Mouse (Mus musculus): ENCODE measurements around the gene Susd6.
"Not testable (repeated sequence)": the region's sequence is repeated elsewhere in the genome, so short reads cannot be mapped to it uniquely, and the experiment has no call there.

Gene Susd6

GRCm38 (mm10) chr12:80813456-80813855 is 23.1 kb downstream of the Susd6 start:
- no peak for DNase-seq (ENCODE audit: low read depth, low spot score)

- no peak for DNase-seq (ENCODE audit: low read depth, low spot score)
Observed at GRCm38 (mm10) chr12:80813872-80814271, 23.6 kb downstream of the Susd6 start.

GRCm38 (mm10) chr12:80814529-80814928 is 24.2 kb downstream of the Susd6 start:
- DNase-seq (ENCODE audit: low read depth, low spot score), result no peak

GRCm38 (mm10) chr12:80815298-80815697 is 25.0 kb downstream of the Susd6 start:
- no peak for DNase-seq (ENCODE audit: low read depth, low spot score)

- no peak for DNase-seq (ENCODE audit: low read depth, low spot score)
Observed at GRCm38 (mm10) chr12:80815893-80816292, 25.6 kb downstream of the Susd6 start.

GRCm38 (mm10) chr12:80816380-80817086 is 26.2 kb downstream of the Susd6 start:
- DNase-seq (ENCODE audit: low read depth, low spot score), result no peak

GRCm38 (mm10) chr12:80817697-80818235 is 27.5 kb downstream of the Susd6 start:
- DNase-seq (ENCODE audit: low read depth, low spot score), result no peak

- DNase-seq (ENCODE audit: low read depth, low spot score), result not testable (repeated sequence)
Observed at GRCm38 (mm10) chr12:80819020-80819419, 28.7 kb downstream of the Susd6 start.

- DNase-seq (ENCODE audit: low read depth, low spot score), result no peak
Observed at GRCm38 (mm10) chr12:80821312-80822007, 31.1 kb downstream of the Susd6 start.

GRCm38 (mm10) chr12:80822533-80822932 is 32.2 kb downstream of the Susd6 start:
- no peak for DNase-seq (ENCODE audit: low read depth, low spot score)

- no peak for DNase-seq (ENCODE audit: low read depth, low spot score)
Observed at GRCm38 (mm10) chr12:80824202-80824601, 33.9 kb downstream of the Susd6 start.

- DNase-seq (ENCODE audit: low read depth, low spot score), result no peak
Observed at GRCm38 (mm10) chr12:80826423-80826822, 36.1 kb downstream of the Susd6 start.

GRCm38 (mm10) chr12:80827464-80828015 is 37.2 kb downstream of the Susd6 start:
- no peak for DNase-seq (ENCODE audit: low read depth, low spot score)

GRCm38 (mm10) chr12:80828020-80828419 is 37.7 kb downstream of the Susd6 start:
- no peak for DNase-seq (ENCODE audit: low read depth, low spot score)

- no peak for DNase-seq (ENCODE audit: low read depth, low spot score)
Observed at GRCm38 (mm10) chr12:80828951-80829350, 38.6 kb downstream of the Susd6 start.

- DNase-seq (ENCODE audit: low read depth, low spot score), result no peak
Observed at GRCm38 (mm10) chr12:80830211-80830610, 39.9 kb downstream of the Susd6 start.

- no peak for DNase-seq (ENCODE audit: low read depth, low spot score)
Observed at GRCm38 (mm10) chr12:80830820-80831219, 40.5 kb downstream of the Susd6 start.

GRCm38 (mm10) chr12:80832313-80832712 is 42.0 kb downstream of the Susd6 start:
- no peak for DNase-seq (ENCODE audit: low read depth, low spot score)

GRCm38 (mm10) chr12:80833541-80833940 is 43.2 kb downstream of the Susd6 start:
- DNase-seq (ENCODE audit: low read depth, low spot score), result no peak

GRCm38 (mm10) chr12:80834156-80834900 is 44.0 kb downstream of the Susd6 start:
- no peak for DNase-seq (ENCODE audit: low read depth, low spot score)

GRCm38 (mm10) chr12:80834901-80835570 is 44.7 kb downstream of the Susd6 start:
- DNase-seq (ENCODE audit: low read depth, low spot score), result no peak
